Mouse (Mus musculus): Measurements from ENCODE around the gene Efcab12.

The Efcab12 gene

GRCm38 (mm10) chr6:115791842-115792686, 46.1 kb downstream of the Efcab12 start:
- peak; percentile 27; the same call in 1 of the 2 replicates for ATAC-seq (ENCODE audit: low TSS enrichment)

- ATAC-seq (ENCODE audit: low TSS enrichment): no peak
Measured at GRCm38 (mm10) chr6:115791016-115791415, 47.2 kb downstream of the Efcab12 start.

- no peak for ATAC-seq (ENCODE audit: low TSS enrichment)
Measured at GRCm38 (mm10) chr6:115782781-115783180, 55.4 kb downstream of the Efcab12 start.

- no peak for ATAC-seq (ENCODE audit: low TSS enrichment)
Measured at GRCm38 (mm10) chr6:115776363-115776762, 61.8 kb downstream of the Efcab12 start.

GRCm38 (mm10) chr6:115775838-115776237, 62.4 kb downstream of the Efcab12 start:
- peak; percentile 31; the same call in 1 of the 2 replicates for ATAC-seq (ENCODE audit: low TSS enrichment)

GRCm38 (mm10) chr6:115774501-115774921, 63.7 kb downstream of the Efcab12 start, which contains the start of gene Cand2:
Cand2 (plus strand) TSS chr6:115774538.
- ATAC-seq (ENCODE audit: low TSS enrichment): no peak

- ATAC-seq (ENCODE audit: low TSS enrichment): no peak
Measured at GRCm38 (mm10) chr6:115773966-115774413, 64.2 kb downstream of the Efcab12 start.

GRCm38 (mm10) chr6:115772604-115773003, 65.6 kb downstream of the Efcab12 start:
- ATAC-seq (ENCODE audit: low TSS enrichment): no peak

- ATAC-seq (ENCODE audit: low TSS enrichment): no peak
Measured at GRCm38 (mm10) chr6:115772201-115772600, 66.0 kb downstream of the Efcab12 start.

- no peak for ATAC-seq (ENCODE audit: low TSS enrichment)
Measured at GRCm38 (mm10) chr6:115770852-115771251, 67.4 kb downstream of the Efcab12 start.

- ATAC-seq (ENCODE audit: low TSS enrichment): no peak
Measured at GRCm38 (mm10) chr6:115770059-115770670, 68.0 kb downstream of the Efcab12 start.

- no peak for ATAC-seq (ENCODE audit: low TSS enrichment)
Measured at GRCm38 (mm10) chr6:115768207-115768606, 70.0 kb downstream of the Efcab12 start.

- ATAC-seq (ENCODE audit: low TSS enrichment): no peak
Measured at GRCm38 (mm10) chr6:115767357-115767756, 70.9 kb downstream of the Efcab12 start.

GRCm38 (mm10) chr6:115764179-115764578, 74.0 kb downstream of the Efcab12 start:
- no peak; the same call in 1 of the 2 replicates for ATAC-seq (ENCODE audit: low TSS enrichment)

GRCm38 (mm10) chr6:115761995-115762756, 76.0 kb downstream of the Efcab12 start, which contains the start of gene Tmem40:
Tmem40 (minus strand) TSS chr6:115762410.
- ATAC-seq (ENCODE audit: low TSS enrichment): peak; percentile 88

GRCm38 (mm10) chr6:115760982-115761381, 77.2 kb downstream of the Efcab12 start:
- ATAC-seq (ENCODE audit: low TSS enrichment): no peak

All from frontal cortex, adult (tissue).